Mouse (Mus musculus) yolk sac, embryonic 10.5 days (tissue): ENCODE results near the gene Cadm1.

Source experiments
- DNase-seq: peaks from one replicate; pipeline ENCODE4 v3.0.0-alpha.2; 2017; ENCODE audit warnings: low spot score

The Cadm1 gene

DNA sequence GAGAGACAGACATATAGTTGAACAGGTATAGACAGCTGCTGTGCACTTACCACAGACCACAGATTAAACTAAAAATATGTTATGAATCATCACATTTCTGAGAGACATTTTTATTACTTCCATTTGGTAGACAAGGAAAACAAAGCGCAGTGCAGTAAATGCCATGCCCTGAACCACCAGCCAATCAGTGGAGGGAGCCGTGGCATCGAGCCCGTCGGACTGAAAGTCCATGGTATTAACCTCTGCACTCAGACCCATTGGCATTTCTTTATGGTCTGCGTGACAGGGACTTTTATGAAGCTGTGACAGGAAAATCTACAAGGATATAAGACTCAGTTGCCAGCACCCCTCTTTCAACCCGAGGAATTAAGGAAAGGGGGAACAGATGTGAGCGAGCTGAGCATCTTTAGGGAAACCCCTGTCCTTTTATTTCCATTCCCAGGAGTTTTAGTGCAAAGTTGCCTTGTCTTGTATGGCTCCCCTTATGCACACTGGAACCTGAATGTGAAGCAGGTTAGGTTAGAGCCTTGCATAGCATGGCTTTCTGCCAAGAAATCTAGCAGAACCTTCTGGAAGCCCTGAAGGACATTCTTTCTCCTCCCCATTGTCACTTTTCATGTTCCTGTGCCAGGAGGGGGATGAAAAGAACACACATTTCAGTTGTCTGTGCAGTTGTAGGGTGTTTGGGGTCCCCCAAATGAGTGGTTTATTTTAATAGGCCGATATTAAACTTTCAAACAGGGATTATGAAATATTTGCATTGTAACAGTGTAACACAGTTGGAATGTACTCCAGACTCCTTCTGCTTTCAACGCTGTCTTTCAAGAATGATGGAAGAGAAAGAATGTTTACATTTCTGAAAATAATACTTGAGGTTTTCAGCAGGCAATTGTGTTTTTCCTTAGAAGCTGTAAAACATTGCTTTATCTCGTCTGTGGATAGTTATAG, 145.1 kb downstream of the Cadm1 start:
- DNase-seq: no peak

DNA sequence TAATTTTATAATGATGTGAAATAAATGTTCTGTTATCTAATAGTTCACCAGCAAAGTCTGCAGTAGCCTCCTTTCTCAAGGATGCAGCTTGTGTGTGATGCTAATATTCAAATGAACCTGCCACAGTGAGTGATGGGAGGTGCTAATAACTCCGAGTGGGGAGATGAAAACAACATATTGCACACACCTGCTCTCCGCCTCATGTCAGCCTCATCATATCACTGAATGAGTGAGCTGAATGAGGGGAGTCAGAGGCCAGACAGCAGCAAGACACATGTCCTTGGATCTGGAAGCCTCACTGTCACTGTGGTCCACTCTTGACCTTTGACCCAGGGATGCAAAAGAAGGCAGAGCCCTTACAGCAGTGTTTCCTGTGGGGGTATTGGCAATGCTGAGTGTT, 156.9 kb downstream of the Cadm1 start:
- no peak for DNase-seq

DNA sequence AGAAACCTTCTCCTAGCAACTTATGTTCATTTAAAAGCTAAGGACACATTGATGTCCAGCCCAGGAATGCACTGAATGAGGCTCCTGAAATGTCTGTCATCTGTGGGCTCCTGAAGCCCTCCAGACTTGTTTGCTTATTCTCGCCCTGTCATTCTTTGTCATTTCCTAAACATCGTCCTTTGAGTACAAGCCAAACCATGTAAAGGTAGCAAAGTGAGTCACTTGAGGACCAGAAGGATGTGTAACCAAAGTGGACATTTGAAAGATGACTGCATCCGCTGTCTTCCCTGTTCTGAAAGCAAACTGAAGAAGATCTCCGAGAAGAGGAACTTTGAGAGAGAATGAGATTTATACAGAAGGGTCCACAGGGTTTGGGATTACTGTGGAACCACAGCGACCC, 157.6 kb downstream of the Cadm1 start:
- DNase-seq: no peak

DNA sequence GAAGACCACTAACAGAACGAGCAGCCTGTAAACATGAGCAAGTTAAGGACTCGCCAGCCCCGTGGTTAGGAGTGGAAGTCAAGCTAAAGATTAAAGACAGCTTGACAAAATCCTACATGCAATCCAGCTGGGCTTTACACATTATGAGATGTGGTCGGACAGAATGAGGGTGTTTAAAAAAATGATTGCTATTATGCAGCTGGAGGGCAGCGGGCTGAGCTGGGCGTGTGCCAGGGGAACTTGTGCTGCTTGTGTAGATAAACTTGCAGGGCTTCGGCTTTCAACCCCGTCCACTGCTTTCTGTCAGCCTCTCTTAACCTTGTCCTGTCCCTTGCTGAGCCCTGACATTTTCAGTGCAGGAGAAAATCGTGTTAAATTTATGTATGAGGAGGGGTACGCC, 158.3 kb downstream of the Cadm1 start:
- no peak for DNase-seq

DNA sequence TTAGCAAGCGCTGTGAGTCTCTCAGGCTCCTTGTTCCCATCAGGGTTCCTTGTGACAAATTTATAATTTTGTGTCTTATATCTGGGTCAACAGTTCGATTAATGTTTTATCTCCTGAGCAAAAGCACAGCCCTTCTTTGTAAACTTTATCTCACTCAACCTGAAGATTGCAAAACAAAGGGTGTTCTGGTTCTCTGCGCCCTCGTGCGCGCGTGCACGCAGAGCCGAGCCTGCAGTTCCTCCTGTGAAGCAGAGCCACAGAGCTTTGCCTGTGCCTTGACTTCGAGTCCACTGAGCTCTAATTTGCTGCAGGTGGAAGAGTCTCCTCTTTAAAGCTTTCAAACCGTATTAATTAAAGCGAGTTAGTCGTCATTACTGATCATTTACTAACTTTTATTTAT, 162.9 kb downstream of the Cadm1 start:
- no peak for DNase-seq

DNA sequence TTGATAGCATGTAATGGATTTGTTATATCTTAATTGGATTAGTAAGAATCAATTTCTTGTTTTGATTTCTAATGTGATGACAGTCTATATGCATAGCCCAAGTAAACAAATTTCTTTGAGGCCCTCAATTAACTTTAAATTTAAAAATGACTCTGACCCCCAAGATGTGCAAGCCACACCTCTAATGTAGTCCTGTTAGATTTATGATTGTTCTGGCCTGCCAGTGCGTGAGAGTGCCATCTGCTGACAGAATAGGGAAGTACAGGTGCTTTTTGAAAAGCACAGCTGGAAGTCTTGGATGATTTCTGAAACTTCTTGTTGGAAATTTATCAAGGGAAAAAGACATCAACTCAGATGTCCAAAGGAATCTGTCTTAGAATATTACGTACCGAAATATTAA, 169.1 kb downstream of the Cadm1 start:
- no peak for DNase-seq

DNA sequence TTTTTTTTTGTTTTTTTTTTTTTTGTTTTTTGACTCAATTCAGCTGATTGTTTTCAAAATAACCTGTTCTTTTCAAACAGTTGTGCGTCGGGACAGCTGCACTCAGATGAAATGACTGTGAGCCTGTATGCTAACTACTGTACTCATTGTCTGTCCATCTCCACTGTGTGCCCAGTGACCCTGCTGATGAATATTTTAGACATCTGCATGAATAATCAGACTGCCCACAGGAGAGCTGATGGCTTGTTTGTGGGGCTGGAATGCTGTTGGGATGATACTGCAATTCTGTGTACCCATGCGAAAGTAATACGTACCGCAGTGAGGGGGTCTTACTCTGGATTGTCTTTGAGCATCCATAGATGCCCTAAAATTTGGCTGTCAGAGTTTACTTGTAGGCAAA, 170.0 kb downstream of the Cadm1 start:
- no peak for DNase-seq

DNA sequence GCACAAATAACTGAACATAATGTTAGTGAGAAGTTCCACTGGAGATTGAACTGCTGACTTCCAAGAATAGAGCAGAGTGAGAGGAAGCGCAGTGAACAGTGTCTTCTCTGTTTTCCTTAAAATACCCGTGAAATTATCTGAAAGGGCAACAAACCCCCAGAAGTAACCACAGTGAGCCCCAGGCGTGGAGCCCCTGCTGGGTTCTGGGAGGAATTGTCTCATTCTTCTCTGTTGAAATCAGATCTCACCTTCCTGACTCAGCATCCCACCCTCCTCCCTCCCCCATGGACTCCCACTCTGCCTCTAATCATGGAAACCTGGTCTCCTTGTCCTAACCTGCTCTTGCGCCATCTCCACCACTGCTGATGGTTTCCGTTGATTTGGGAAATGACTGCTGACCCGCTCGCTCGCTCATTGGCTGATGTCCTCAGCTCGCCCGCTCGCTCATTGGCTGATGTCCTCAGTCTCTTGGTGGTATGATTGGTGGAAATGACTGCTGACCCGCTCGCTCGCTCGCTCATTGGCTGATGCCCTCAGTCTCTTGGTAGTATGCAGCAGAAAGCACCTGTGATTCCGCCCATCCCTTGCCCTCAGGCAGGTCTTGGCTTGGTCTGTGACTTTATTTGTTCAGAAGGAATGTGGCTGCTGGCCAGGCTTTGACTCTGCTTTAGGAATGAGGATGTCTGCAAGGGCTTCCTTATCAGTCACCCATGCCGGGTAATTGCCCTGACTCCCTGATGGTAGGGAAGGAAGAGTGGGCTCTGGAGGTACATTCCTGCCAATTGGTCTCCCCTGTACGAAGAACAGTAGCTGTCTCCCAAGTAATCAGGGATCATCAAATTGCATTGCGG, 173.3 kb downstream of the Cadm1 start:
- DNase-seq: peak; percentile 27

DNA sequence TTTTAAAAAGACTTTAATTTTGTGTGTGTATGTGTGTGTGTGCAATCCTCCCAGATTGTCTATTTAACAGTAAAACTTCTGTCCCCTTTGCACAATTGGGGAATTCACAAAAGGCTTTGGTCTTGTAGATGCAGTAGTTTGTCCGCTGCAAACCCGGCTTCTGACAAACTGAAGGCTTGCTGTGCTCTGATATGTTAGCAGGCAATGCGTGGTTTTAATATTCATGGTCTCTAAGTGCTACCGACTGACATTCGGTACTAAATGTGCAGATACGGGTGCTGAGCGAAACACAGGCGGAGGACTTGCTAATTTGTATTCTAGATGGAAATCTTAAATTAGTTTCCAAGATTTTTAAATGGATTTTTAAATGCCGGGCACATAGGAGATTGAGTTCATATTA, 176.4 kb downstream of the Cadm1 start:
- no peak for DNase-seq

DNA sequence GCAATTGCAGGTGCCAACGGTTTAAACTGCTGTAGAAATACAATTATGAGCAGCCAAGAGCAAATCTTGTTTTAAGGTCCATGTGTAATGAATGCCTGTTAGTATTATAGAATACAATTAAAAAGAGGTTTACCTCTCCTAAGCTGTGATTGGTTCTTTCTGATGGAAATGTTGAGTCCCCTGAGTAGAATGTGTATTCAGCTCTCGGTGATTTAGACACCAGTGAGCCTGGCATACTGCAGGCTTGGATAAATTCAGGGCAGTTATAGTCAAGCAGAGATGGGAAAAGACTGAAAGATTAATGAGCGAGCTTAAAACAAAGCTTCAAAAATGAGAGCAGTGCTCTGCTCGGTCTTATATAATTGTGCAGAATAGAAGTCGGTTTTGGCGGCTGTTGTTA, 177.4 kb downstream of the Cadm1 start:
- no peak for DNase-seq

DNA sequence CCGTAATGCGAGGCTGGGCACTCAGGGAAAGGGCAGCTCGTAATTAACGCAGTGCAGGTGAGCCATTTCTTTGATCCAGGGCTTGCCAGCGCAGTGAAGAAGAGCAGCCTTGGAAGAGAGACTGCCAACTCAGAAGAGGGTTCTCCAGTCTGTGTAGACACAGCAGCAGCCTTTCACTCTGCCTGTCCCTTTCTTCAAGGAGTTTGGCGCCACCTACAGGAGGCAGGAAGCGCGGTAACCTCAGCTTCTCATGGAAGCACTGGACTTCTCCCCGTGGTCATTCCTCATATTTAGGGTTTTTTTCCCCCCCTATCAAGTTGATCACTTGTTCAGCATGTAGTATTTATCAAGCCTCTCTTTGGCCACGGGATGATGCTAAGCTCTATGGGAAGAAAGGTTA, 178.3 kb downstream of the Cadm1 start:
- DNase-seq: peak; percentile 54

DNA sequence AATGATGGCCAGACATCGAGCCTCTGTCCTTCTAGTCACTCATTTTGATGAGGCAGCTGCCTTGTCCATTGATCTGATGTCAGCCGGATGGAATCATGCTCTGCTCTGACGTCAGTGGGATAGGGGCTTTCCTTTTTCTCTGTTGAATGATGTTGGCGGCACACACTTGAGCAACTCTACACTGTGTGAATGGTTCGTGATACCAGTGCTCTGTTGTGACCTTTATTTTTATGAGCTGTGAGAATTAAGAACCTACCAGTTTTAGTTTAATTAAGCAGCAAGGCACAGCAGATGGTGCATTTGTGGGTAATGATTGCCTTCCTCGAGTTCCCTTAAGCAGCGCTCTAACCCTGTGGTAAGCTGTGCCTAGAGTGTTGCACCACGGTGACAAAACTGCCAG, 181.0 kb downstream of the Cadm1 start:
- DNase-seq: no peak

DNA sequence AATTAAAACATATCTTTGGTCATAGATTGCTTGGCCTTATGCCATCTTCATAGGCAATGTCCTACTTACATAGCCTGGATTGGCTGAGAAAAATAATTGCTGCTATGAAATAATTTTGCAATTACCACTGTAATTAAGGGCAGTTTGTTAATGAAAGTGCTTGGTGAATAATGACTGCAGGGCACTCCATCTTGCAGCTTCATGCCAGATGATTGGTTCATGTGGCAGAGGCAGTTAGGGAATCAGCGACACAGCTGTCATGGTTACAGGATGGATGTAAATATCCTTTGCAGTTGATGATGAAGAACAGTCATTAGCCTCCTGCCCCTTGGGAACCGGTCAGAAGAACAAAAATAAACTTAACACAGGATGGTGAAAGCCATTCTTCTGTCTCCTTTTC, 184.6 kb downstream of the Cadm1 start:
- DNase-seq: no peak

DNA sequence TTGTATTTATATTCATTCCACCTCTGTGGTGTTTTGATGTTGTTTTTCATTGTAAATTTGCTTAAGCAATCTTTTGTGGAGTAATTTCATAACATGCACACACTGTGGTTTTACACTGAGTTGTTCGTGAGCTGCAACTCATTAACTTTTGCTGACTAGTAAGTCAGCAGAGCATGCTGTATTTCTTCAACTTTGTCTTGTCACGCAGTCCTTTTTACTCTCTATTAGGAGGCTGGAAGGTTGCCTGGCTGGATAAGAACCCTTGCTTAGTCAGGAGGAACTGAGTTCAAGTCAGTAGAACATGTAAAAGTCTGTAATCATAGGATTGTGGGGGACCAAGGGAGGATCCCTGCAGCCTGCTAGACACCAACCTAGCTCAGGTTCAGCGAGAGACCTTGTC, 185.4 kb downstream of the Cadm1 start:
- DNase-seq: no peak

DNA sequence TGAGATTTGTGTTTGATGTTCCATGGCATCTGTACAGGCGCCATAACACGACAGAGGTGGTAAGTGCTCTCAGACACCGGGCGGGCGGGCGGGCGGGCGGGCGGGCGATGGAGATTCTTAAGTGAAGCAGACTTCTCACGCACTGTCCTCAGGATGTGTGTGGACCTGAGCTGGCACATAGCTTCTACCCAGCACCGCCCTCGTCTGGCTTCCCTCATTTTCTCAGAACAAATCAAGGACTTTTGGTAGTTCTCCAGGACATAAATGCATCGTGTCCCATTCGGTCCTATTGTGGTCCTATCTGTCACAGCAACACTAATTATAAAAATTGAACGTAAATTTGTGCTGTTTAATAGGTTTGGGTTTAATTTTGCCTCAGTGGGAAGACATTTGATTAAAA, 186.9 kb downstream of the Cadm1 start:
- DNase-seq: no peak

DNA sequence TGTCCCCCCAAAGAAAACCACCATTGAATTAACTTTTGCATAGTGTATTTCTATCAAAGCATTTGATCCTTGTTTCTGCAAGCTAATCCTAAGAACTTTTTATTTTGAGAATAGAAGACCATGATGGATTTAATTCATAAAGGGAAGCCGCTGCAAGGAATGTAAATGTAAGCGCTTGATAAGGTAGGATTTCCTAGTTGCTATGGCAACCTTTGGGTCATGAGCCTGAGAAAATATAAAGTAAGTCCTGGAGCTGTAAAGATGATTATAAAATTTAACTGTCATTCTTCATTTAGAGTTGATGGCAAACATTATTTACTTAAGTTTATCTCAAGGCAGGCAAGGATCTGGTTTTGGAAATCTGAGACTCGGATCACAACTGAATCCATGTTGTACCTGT, 197.6 kb downstream of the Cadm1 start:
- DNase-seq: no peak

DNA sequence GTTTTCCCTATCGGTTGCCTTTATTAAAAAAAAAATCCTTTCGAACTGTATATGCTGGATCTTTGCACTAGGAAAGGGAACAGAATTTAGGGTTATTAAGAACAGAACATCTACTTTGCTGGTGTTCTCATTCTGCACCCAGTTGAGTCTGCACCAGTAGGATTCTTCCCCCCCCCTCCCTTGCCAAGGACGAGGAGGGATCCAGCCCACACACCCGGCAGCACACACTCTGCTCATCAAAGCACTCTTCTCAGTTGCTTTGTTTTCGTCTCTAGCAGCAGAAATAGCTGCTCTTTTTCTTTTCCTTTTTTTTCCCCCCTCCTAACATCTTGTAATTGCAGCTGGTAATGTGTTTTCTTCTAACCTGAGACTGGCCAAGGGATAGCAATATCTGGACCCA, 198.9 kb downstream of the Cadm1 start:
- no peak for DNase-seq

DNA sequence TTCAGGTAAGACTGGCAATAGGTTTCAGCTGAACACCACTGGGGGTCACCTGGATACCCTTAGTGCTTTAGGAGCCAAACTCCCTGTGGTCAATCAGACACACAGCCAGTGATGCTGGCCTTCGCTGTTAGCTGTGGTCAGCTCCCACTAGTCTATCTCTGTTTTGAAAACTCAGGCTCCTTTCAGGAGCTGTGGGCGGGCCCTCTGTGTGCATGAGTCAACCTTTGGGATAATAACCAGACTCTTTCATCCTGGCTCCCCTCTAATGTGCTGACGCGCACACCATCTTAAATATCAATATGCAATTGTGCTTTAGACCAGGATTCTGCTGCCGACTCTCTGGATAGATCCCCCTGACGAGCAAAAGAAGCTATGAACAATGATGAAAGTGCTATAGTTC, 200.3 kb downstream of the Cadm1 start:
- DNase-seq: no peak

DNA sequence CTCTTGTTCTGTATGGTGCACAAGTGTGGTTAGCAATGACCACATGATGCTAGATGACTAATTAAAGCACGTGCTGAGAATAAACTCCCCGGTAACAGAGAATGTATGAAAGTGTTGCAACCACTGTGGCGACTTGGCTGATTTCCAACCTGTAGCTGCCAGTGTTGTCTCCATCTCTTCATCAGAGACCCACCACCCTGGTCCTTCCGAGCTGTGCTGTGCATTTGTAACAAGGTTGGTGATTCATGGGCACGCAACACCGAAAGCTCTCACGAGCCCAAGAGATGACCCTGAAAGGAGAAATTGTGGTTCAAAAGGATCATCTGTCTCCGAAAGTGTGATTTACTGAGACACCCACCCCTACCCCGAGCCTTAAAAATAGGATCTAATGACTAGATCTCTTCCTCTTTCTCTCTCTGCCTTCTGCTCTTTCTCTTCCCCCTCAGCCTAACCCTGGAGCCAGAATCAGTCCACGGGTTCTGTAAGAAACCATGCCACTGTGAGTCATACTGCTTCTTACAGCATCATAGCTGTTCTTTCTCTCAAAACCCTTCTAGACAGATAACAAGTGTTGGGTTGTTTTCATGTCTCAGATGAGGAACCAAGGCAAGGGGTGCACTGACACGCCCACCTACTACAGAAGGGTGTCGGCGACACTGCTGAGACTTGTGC, 203.9 kb downstream of the Cadm1 start:
- DNase-seq: no peak

DNA sequence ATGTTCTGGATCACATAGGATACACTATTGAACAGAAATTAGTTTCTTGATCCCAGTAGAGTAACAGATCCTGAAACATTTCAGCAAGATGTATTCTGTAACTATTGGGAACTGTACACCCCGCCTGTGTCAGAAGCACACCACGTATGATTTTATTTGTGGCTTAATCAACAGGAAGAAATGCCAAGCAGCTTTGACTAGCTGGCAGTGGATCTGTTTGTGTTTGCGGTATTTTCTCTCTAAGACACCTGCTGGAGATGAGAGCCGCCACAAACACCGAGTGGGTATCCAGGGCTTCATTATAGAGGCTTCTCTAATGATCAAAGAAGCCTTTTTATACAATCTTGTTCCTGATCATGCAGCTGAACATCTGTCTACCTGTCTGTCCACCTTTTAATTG, 204.9 kb downstream of the Cadm1 start:
- no peak for DNase-seq

DNA sequence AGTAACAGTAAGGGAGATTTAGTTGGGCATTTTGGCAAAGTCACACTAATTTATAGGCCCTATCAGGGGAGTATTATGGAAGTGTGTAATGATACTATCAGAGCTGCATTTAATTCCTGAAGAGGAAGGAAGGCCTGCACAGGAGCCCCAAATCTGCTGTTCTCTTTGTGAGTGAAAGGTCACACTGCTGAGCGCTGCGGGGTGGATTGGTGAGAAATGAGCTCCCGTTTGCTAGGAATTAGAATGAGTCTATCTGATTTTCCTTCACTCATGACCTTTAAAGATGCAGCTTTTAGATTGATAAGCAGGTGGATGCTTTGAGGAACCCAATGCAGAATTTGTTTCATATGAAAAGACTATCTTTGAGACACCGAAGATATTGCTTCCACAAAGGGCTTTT, 208.8 kb downstream of the Cadm1 start:
- no peak for DNase-seq

DNA sequence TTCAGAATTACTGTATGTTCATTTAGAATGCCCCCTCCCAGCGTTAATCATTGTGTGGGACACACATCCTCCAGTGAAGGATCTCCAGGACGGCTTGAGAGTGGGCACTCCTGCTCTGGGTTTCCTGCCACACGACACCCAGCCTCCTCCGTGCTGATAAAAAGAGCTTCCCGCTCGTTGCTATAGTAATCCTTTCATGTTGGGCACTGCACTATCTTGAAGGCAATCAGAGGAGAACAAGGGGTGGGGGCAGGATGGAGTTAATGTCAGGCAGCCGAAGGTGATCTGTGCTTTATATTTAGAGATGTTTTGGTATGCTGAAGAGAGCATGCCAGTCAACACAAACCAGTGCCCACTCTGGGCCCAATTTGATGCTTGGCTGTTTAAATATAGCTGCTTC, 209.3 kb downstream of the Cadm1 start:
- DNase-seq: no peak

DNA sequence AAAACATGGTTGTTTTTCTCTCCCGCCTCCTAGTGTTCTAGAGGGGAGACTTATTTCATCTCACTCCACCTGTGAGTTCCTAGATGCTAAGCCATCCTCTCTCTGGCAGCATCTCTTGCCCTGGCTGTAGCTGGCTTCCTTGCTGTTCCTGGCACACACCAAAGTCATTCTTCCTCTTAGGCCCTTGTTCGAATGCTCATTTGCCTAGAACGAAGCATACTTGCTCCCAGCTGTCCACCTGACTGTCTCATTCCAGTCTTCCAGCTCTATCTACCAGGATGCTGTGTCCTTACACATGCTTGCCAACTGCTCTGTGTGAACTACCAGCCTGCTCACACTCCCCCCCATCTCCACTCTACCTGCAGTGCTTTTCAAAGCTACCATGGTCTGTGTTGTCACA, 211.8 kb downstream of the Cadm1 start:
- DNase-seq: no peak
